Mouse (Mus musculus): ENCODE data around the gene Olfr1359.

The Olfr1359 gene

DNA sequence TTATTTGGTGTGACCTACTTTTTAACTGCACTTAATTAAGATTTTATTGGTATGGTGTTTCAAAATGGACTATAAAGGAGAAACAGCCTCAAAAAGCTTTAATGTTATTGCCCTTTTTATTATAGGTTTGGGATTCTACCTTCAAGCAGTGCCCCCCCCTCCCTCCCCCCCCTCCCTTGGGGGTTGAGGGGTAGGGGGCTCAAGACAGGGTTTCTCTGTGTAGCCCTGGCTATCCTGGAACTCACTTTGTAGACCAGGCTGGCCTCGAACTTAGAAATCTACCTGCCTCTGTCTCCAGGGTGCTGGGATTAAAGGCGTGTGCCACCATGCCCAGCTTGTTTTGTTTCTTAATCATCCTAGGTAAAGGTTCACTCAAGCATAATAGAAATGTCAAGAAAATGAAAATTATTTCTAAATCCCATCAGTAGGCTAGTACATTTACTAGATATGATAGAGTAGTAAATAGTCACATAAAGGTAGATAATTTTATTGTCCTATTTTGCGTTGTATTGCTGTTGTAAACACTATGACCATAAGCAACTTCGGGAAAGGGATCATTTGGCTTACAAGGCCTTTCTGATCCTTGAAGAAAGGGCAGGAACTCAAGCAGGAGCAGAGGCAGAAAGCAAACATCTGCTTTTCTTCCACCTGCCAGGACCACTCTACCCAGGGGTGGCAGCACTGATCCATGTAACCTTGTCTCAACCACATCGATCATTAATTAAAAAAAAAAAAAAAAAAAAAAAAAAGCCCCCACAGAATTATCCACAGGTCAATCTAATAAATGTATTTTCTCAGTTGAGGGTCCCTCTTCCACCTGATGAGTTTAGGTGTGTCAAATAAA, 25.3 kb downstream of the Olfr1359 start:
- no peak for DNase-seq (ENCODE audit: low spot score in 2 of 2)

DNA sequence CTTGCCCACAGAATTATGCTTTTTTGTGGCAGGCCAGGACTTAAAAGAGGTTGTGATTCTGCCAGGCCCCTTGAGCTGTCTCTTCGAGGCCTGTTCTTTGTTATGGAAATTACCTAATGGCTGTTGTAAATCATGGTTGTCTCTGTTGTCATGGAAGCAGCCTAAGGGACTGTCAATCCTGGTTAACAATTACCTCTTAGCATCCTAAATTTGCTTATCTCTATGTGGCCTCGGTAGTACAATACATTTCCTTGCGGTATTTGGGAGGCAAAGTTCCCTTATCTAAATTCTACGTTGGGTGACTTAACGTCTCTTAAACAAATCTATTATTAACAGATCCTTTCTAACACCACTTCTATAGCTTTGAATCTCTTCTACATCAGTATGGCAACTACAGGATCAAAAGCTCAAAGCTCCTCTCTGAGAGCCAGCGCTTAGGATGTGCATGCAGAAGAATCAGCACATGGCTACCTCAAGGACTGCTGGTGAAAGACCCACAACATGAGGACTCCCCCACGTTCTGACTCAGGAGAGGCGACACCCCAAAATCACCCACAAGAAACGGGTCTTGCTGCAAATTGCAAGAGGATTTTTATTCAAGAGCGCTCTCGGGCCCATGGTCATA, 30.1 kb downstream of the Olfr1359 start:
- DNase-seq (ENCODE audit: low spot score in 2 of 2): no peak

DNA sequence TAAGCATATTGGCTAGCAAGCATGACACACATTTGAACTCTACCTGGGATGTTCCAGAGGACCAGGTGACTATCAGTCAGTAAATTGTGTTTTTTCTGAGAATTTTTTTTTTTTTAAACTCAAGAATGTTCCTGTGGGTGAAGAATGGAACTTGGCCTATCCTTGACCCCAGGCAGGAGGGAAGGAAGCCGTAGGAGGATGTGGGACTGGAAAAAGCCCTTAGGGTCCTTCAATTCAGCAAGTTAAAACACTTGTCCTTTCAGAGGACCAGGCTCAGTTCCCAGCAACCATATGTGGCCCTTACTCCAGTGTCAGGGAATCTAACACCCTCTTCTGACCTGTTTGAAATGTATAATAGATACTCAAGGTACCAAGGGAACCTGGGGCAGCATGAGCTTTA, 31.6 kb downstream of the Olfr1359 start:
- DNase-seq (ENCODE audit: low spot score in 2 of 2): no peak

DNA sequence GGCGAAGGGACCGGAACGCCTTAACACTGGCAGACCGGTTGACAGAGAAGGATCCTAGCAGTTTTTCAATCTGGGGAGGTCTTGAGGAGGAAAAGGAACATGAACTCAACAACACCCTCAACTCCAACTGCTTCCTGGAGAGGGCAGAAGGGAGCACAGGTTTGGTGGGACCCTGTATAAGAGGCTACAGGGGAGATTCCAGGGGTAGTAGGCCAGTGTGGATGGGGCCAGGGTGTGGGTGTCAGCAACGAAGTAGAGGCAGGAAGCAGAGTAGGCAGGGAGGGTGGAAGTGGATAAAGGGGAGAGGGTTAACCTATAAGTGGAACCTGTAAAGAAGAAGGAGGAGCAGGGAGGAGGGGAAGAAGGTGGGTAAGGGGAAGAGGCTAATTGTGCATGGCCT, 35.6 kb downstream of the Olfr1359 start:
- DNase-seq (ENCODE audit: low spot score in 2 of 2): peak in 1 of 2 experiments; percentile 32

DNA sequence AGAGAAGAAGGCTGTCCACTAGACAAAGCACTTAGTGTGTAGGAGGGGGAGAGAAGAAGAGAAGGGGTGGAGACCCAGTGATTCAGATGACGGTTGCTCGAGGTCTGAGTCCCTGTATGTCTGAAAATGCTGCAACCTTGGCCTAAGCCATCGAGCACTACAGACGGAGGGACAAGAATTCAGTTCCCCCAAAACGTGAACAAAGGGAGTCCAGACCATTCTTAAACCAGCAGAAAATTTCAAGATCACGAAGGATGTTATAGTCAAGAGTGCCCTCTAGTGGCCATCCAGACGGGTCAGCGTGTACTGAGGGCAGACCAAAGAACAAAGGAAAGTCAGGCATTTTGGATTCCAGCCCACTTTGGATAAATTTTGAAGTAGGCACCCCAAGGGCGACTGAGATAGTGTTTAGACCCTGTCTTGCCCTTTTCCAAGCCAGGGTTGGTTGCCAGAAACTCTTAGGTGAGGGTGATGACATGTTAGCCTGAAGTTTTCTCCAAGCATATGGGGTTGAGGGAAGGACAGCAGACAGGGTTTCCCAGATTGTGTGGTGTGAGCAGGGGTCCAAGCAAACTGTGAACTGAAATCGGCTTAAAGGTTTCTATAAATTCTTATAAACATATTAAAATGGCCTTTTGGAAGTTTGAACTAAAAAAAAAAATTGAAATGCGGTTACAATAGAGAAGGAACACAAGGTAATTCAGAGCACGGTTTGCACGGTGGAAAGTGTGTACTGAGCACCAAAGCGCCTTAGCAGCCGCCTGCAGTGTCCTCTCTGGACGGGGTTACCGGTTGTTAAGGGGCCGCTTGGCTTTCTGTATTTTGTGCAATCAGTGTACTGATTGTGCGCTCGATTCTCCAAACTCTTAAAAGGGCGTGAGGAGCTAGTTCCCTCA, 36.3 kb downstream of the Olfr1359 start:
- peak; percentile 66 to 87 for DNase-seq (ENCODE audit: low spot score in 2 of 2)

DNA sequence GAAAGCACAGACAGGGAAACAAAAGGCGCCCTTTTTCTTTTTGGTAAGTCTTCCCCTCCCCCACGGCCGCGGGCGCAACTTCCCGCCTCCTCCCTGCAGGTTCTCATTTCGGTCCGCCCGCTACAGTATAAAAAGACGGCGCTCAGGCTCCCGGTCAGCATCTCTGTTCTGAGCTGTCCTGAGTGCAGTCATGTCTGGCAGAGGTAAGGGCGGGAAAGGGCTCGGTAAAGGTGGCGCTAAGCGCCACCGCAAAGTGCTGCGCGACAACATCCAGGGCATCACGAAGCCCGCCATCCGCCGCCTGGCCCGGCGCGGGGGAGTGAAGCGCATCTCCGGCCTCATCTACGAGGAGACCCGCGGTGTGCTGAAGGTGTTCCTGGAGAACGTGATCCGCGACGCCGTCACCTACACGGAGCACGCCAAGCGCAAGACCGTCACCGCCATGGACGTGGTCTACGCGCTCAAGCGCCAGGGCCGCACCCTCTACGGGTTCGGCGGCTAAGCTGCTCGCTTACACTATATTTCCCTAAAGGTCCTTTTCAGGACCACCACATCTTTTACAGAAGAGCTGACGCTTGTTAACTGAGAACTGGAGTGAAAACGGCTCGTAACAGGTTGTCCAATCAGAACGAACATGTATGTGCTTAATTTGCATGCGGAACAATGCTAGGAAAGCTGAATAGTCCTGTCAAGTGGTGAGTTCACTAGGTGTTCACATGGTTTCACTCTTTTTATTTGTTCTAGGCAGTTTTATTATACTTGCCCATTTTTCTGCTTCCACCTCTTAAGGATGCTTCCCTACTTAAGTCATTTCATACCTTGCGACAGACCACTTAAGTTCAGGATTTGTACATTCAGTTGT, 37.2 kb downstream of the Olfr1359 start, which contains the start of gene Hist1h4j:
Gene Hist1h4j, plus strand, starts transcription at position 159 of the 862 bp plus-strand sequence.
- DNase-seq (ENCODE audit: low spot score in 2 of 2): peak; percentile 80 to 84

DNA sequence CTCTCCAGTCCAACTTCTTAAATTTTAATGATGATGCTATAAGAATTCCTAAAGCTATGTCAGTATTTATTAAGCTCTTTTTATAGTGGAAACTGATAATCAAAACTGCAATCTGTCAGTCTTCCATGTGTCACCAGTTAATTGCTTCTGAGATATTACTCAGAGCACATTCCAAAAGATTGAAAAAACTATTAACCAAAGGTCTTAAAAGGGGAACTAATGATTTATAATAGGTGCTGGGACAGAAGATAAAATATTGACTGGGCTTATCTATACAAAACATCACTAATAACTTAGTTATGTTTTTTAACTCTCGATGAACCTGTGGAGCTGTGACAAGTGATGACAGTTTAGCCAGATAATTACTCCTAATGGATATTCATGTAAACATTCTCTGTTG, 47.1 kb downstream of the Olfr1359 start:
- DNase-seq (ENCODE audit: low spot score in 2 of 2): no peak

DNA sequence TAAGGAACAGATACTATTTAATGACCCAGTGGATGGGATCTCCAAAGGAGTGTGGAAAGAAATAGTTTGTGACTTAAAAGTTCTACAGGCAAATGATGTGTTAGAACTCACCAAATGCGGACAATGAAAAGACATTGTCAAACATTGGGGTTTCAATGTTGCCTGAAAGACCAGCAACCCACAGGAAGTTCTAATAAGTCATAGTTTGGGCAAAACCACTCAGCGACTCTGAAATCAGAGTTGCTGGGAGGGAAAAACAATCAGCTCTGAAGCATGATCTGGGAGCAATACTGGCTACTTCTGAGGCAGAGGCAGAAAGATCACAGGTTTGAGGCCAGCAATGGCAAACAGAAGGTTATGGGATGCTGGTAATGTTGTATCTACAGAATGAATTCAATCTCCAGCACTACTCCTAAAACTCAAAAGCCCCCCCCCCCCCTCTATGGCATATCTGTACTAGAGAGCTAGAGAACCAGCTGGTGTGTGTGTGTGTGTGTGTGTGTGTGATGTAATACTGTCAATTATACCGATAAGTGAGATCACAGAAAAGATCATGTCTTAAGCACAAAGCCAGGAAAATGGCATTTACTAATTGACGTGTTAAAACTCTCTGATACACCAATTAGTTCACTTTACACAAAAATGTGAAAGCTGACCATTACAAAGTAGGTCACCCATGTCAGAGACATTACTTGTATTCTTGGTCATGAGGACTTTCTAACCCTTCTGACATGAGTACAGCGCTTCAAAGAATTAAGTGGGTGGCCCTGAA, 51.7 kb downstream of the Olfr1359 start:
- no peak for DNase-seq (ENCODE audit: low spot score in 2 of 2)

DNA sequence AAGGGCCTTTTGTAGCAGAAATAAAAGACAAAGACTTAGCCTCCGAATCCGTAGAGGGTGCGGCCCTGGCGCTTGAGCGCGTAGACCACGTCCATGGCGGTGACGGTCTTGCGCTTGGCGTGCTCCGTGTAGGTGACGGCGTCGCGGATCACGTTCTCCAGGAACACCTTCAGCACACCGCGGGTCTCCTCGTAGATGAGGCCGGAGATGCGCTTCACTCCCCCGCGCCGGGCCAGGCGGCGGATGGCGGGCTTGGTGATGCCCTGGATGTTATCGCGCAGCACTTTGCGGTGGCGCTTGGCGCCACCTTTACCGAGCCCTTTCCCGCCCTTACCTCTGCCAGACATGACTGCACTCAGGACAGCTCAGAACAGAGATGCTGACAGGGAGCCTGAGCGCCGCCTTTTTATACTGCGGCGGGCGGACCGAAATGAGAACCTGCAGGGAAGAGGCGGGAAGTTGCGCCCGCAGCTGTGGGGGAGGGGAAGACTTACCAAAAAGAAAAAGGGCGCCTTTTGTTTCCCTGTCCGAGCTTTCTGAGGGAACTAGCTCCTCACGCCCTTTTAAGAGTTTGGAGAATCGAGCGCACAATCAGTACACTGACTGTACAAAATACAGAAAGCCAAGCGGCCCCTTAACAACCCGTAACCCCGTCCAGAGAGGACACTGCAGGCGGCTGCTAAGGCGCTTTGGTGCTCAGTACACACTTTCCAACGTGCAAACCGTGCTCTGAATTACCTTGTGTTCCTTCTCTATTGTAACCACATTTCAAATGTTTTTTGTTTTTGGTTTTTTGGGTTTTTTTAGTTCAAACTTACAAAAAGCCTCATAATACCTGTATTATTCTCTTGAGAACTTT, 52.5 kb downstream of the Olfr1359 start, which contains the start of gene Hist1h4k:
Gene Hist1h4k, minus strand, starts transcription at position 347 of the 859 bp plus-strand sequence.
- peak; percentile 95 to 98 for DNase-seq (ENCODE audit: low spot score in 2 of 2)

DNA sequence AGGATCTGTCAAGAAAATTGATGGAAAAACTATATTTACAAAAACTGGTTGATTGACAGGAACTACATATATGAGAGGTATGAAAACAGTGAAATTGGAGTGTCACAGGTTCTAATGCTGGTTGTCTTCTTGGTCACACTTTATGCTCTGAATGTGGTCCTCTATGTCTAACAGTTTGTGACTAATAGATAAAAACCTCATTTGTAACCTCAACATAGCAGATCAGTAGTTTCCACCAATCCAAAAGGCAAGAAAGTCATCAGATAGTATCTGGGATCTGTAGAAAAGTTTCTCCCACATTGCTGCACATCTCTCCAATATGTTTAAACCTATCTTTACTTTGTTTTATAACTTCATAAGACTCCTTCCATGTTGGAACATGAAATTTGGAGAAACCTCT, 53.5 kb downstream of the Olfr1359 start:
- no peak for DNase-seq (ENCODE audit: low spot score in 2 of 2)

DNA sequence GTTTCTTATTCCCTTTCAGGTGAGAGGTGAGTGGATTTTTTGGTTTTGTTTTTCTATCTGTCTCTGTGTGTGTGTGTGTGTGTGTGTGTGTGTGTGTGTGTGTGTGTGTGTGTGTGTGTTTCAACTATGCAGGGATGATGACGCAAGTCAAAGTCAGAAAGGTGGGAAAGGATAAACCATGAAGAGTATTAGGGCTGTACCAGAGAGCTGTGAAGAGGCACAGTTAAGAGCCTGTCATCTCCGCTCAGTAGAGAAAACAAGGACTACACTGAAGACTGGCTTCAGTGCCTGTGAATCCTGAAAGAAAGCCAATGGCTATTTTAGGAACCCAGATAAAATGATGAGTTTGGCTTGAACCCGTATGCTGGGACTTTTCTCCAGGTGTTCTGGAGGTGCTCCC, 53.9 kb downstream of the Olfr1359 start:
- DNase-seq (ENCODE audit: low spot score in 2 of 2): no peak

DNA sequence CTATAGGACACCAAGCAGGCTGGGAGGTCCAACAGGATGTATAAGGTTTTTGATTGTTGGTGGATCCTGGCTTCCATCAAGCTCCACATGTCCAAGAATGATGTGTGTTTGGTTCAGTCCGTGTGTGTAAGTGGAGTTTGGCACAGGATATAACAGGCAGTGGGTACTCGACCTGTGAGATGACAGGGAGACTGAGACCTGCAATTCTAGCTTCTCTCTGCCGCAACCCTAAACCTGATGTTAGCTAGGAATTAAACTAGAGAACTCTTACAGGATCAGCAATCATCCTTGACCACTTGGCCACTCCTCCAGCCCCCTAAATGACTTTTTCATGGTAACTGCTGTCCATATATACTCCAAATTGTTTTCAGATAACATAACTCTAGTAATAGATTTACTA, 54.4 kb downstream of the Olfr1359 start:
- no peak for DNase-seq (ENCODE audit: low spot score in 2 of 2)

DNA sequence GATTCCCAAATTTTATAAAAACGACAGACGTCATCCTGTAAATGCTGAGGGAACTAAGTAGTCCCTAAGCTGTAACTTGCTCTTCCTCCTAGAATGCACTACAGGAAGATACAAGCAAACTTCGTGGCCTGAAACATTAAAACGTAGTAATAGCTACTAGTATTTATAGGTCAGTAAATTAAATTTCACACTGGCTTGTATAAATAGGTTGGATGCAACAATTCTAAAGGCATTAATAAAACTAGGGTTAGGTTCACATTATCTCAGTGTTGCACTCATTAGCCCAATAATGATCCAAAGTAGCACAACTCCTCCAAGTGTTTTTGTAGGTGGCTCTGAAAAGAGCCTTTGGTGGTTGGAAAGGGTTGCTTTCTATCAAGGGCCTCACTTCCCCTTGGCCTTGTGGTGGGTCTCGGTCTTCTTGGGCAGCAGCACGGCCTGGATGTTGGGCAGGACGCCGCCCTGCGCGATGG, 55.2 kb downstream of the Olfr1359 start:
- no peak for DNase-seq (ENCODE audit: low spot score in 2 of 2)

DNA sequence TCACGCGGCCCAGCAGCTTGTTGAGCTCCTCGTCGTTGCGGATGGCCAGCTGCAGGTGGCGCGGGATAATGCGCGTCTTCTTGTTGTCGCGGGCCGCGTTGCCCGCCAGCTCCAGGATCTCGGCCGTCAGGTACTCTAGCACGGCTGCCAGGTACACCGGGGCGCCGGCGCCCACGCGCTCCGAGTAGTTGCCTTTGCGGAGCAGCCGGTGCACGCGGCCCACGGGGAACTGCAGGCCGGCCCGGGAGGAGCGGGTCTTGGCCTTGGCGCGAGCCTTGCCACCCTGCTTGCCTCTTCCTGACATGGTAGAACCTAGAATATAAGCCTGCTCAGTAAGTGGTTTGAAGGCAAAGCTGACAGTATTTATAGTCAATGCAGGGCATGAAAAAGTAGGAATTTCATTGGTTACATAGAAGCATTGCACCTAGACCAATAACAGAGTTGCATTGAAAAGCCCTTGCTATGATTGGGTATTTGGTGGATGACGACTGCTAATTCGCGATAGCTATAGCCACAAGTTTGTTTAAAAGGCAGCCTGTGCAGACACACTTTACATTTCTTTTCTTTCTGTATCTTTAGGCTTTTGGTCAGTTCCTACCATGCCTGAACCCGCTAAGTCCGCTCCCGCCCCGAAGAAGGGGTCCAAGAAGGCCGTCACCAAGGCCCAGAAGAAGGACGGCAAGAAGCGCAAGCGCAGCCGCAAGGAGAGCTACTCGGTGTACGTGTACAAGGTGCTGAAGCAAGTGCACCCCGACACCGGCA, 55.8 kb downstream of the Olfr1359 start, which contains the start of the genes Hist1h2ak and Hist1h2bn:
Gene Hist1h2ak, minus strand, starts transcription at position 304 of the 762 bp plus-strand sequence.
Gene Hist1h2bn, plus strand, starts transcription at position 600 of the 762 bp plus-strand sequence.
- DNase-seq (ENCODE audit: low spot score in 2 of 2): peak; percentile 75 to 78

DNA sequence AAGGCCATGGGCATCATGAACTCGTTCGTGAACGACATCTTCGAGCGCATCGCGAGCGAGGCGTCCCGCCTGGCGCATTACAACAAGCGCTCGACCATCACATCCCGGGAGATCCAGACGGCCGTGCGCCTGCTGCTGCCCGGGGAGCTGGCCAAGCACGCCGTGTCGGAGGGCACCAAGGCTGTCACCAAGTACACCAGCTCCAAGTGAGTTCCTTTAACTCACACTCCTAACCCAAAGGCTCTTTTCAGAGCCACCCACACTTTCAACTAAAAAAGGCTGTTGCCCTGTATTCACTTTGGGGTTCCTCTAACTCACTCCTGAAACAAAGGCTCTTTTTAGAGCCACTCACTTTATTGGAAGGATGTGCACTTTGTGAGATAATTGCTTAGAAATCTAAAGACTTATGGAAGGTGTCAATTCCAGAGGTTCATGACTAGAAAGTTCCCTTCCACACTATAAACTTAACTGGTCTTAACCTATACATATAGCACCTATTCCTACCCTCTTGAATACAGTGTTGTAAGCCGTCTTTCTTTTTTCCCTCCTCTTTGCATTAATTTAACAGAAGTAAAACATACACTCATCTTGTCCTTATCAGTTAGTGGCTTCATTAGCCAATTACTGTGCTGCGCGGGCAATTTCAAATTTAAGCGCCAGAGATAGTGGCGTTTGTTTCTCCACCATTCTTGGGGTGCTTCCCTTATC, 56.5 kb downstream of the Olfr1359 start:
- DNase-seq (ENCODE audit: low spot score in 2 of 2): peak in 1 of 2 experiments; percentile 40

DNA sequence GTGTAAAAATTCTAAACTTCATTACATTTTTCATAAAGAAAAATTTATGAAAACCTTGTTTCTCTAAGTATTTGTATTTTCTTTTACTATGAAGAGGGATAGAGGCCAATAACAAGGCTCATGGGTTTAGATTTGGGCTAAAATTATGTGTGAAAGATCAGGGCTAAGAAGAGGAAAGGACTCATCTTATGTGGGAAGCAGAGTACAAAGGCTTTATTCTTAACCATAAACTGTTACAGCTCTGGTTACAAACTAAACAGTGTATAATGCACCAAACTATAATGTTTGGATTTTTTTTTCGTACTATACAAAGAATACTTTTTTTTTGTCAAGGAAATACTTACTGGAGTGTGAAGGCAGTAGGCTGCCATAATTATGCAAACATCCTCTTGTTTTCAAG, 57.8 kb downstream of the Olfr1359 start:
- DNase-seq (ENCODE audit: low spot score in 2 of 2): no peak
